Mouse (Mus musculus): ENCODE data around the gene Cacna1i. TPM values are rescaled to one million over a fixed set of nuclear protein-coding genes. Genes with fewer than 3 reads are reported as not detected.

Gene Cacna1i
- total RNA-seq, 1 experiment from 2014 or later: 0.63 TPM

GRCm38 (mm10) chr15:80271858-80272396 lies 15.1 kb upstream of the Cacna1i start:
- no peak for DNase-seq

- no peak for DNase-seq
These were observed 9.9 kb upstream of the Cacna1i start for GRCm38 (mm10) chr15:80277107-80277506.

GRCm38 (mm10) chr15:80277625-80278024 lies 9.4 kb upstream of the Cacna1i start:
- DNase-seq: peak; percentile 86

- no peak for DNase-seq
These were observed 8.8 kb upstream of the Cacna1i start for GRCm38 (mm10) chr15:80278121-80278759.

- DNase-seq: no peak
These were observed 8.0 kb upstream of the Cacna1i start for GRCm38 (mm10) chr15:80279053-80279452.

GRCm38 (mm10) chr15:80280646-80281045 lies 6.4 kb upstream of the Cacna1i start:
- DNase-seq: peak; percentile 53

- DNase-seq: peak; percentile 21
These were observed 998 bp downstream of the Cacna1i start for GRCm38 (mm10) chr15:80288036-80288435.

- peak; percentile 90 for DNase-seq
These were observed 2.4 kb downstream of the Cacna1i start for GRCm38 (mm10) chr15:80289436-80289835.

- DNase-seq: no peak
These were observed 10.1 kb downstream of the Cacna1i start for GRCm38 (mm10) chr15:80297146-80297545.

GRCm38 (mm10) chr15:80303779-80304178 lies 16.7 kb downstream of the Cacna1i start:
- no peak for DNase-seq

- no peak for DNase-seq
These were observed 17.1 kb downstream of the Cacna1i start for GRCm38 (mm10) chr15:80304188-80304587.

- no peak for DNase-seq
These were observed 19.1 kb downstream of the Cacna1i start for GRCm38 (mm10) chr15:80306146-80306545.

- no peak for DNase-seq
These were observed 27.7 kb downstream of the Cacna1i start for GRCm38 (mm10) chr15:80314731-80315130.

GRCm38 (mm10) chr15:80316966-80317634 lies 30.1 kb downstream of the Cacna1i start:
- DNase-seq: peak; percentile 80

GRCm38 (mm10) chr15:80317841-80318530 lies 30.9 kb downstream of the Cacna1i start:
- DNase-seq: no peak

- DNase-seq: no peak
These were observed 31.7 kb downstream of the Cacna1i start for GRCm38 (mm10) chr15:80318543-80319255.

- peak; percentile 24 for DNase-seq
These were observed 32.3 kb downstream of the Cacna1i start for GRCm38 (mm10) chr15:80319315-80319714.

- no peak for DNase-seq
These were observed 32.9 kb downstream of the Cacna1i start for GRCm38 (mm10) chr15:80319921-80320320.

GRCm38 (mm10) chr15:80325207-80325606 lies 38.2 kb downstream of the Cacna1i start:
- DNase-seq: no peak

GRCm38 (mm10) chr15:80325756-80326155 lies 38.7 kb downstream of the Cacna1i start:
- no peak for DNase-seq

GRCm38 (mm10) chr15:80326947-80327346 lies 39.9 kb downstream of the Cacna1i start:
- DNase-seq: no peak
